Mouse (Mus musculus): ENCODE measurements around the gene Chst2. TPM values are rescaled to one million over a fixed set of nuclear protein-coding genes. Genes with fewer than 3 reads are reported as not detected.

Gene Chst2
- total and polyA plus RNA-seq, 3 experiments = not detected

DNA sequence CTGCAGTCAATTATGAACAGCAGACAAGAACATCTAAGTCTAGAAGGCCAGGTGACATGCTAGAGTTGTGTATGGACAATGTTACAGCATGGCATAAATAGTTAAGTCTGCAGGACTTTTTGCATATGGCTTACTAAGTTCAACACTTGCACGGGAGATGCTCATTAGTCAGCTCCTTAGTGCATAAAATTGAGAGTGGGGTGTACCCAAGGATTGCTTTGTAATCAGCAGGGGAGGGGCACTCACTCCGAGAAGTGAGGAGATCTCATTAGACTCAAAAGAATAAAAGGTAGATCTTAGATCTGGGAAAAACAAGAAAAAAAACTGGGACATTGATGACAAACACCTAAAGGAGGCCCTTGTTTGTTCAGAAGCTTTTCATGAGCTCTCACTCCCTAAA is 54.6 kb downstream of the Chst2 start:
- Histone ChIP-seq H3K79me2 (ENCODE audit: control insufficient read depth, insufficient read depth, low read length, poor library complexity) (no peaks in the 10 kb centered on the region), H3K36me3 (ENCODE audit: control insufficient read depth in 1 of 2, insufficient read depth in 2 of 2, low read length in 2 of 2) (no peaks in the 10 kb centered on the region; a peak in 1 of 4 replicates), H3K4me1 (ENCODE audit: control insufficient read depth in 1 of 2, insufficient read depth in 2 of 2, low read length in 2 of 2) (no peaks in the 10 kb centered on the region), H3K9me3 (replicated peaks; ENCODE audit: insufficient read depth, low read length) (no peaks in the 10 kb centered on the region), H3K4me3 (ENCODE audit: control insufficient read depth in 1 of 2, insufficient read depth in 1 of 2, low read depth in 2 of 2, low read length in 2 of 2) (no peak overlapping the region), H3K27ac (ENCODE audit: control insufficient read depth, low read depth, low read length) (no peak overlapping the region), H3K9ac (ENCODE audit: control insufficient read depth, low read depth, low read length, poor library complexity, severe bottlenecking) (no peak overlapping the region), H3K27me3 (ENCODE audit: control insufficient read depth in 1 of 2, insufficient read depth in 2 of 2, low read length in 2 of 2) (no peaks in the 10 kb centered on the region)
- no peak for DNase-seq (ENCODE audit: low read depth, low spot score)
- TF ChIP-seq ZNF384 (IDR thresholded peaks at IDR 0.05; ENCODE audit: low read depth, low read length) = no peak
- TF ChIP-seq HCFC1 (IDR thresholded peaks at IDR 0.05; ENCODE audit: low read depth, low read length) = no peak
- TF ChIP-seq CHD1 (IDR thresholded peaks at IDR 0.05; ENCODE audit: low read depth, low read length) = no peak
- no peak for TF ChIP-seq TBP (IDR thresholded peaks at IDR 0.05; ENCODE audit: low read depth, low read length)
- no peak for TF ChIP-seq GATA1 (IDR thresholded peaks at IDR 0.05; ENCODE audit: low read depth, low read length)
- no peak for TF ChIP-seq MEF2A (IDR thresholded peaks at IDR 0.05; ENCODE audit: extremely low read depth, insufficient replicate concordance, low read depth, low read length, poor library complexity, severe bottlenecking)
- TF ChIP-seq POLR2AphosphoS5 (IDR thresholded peaks at IDR 0.05; ENCODE audit: borderline replicate concordance, low read depth, low read length) = no peak
- TF ChIP-seq ZMIZ1 (IDR thresholded peaks at IDR 0.05; ENCODE audit: low read depth, low read length) = no peak
- TF ChIP-seq TAL1 (IDR thresholded peaks at IDR 0.05; ENCODE audit: low read length) = no peak
- no peak for TF ChIP-seq MYC (IDR thresholded peaks at IDR 0.05; ENCODE audit: low read depth, low read length)
- TF ChIP-seq CTCF (IDR thresholded peaks at IDR 0.05 in 2 of 3, conservative IDR thresholded peaks at IDR 0.05 in 1 of 3; ENCODE audit: control insufficient read depth in 1 of 3, insufficient read depth in 1 of 3, low read depth in 2 of 3, low read length in 3 of 3, poor library complexity in 1 of 3, severe bottlenecking in 1 of 3) = no peak
- no peak for TF ChIP-seq MYB (IDR thresholded peaks at IDR 0.05; ENCODE audit: low read depth, low read length)
- no peak for TF ChIP-seq NELFE (IDR thresholded peaks at IDR 0.05; ENCODE audit: low read depth, low read length)
- TF ChIP-seq GABPA (IDR thresholded peaks at IDR 0.05; ENCODE audit: low read depth, low read length) = no peak
- no peak for TF ChIP-seq ZKSCAN1 (IDR thresholded peaks at IDR 0.05; ENCODE audit: low read depth, low read length)
- TF ChIP-seq SIN3A (IDR thresholded peaks at IDR 0.05; ENCODE audit: low read length) = no peak

DNA sequence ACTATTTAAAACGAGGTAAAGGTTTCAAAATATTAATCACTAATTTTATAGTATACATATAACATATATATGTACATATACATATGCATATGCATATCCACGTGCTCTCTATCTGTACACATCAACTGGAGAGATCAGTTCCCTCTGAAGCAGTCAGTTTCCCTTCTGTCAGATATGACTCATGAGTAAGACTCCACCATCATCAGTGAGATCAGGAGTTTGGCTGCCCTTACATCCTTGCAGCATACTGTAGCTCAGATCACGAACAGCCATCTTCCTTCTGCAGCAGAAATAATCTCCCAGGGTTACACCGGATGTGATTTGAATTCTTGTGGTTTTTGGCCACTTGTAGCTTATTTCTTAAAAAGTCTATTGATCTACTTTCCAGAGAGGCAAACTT is 56.0 kb downstream of the Chst2 start:
- Histone ChIP-seq H3K9me3 (replicated peaks; ENCODE audit: insufficient read depth, low read length) (no peaks in the 10 kb centered on the region), H3K9ac (ENCODE audit: control insufficient read depth, low read depth, low read length, poor library complexity, severe bottlenecking) (no peak overlapping the region), H3K36me3 (ENCODE audit: control insufficient read depth in 1 of 2, insufficient read depth in 2 of 2, low read length in 2 of 2) (no peaks in the 10 kb centered on the region; a peak in 1 of 4 replicates), H3K27ac (ENCODE audit: control insufficient read depth, low read depth, low read length) (no peak overlapping the region), H3K4me1 (ENCODE audit: control insufficient read depth in 1 of 2, insufficient read depth in 2 of 2, low read length in 2 of 2) (no peaks in the 10 kb centered on the region), H3K4me3 (ENCODE audit: control insufficient read depth in 1 of 2, insufficient read depth in 1 of 2, low read depth in 2 of 2, low read length in 2 of 2) (no peak overlapping the region), H3K79me2 (ENCODE audit: control insufficient read depth, insufficient read depth, low read length, poor library complexity) (no peaks in the 10 kb centered on the region), H3K27me3 (ENCODE audit: control insufficient read depth in 1 of 2, insufficient read depth in 2 of 2, low read length in 2 of 2) (no peaks in the 10 kb centered on the region)
- peak; percentile 33 for DNase-seq (ENCODE audit: low read depth, low spot score)
- TF ChIP-seq NELFE (IDR thresholded peaks at IDR 0.05; ENCODE audit: low read depth, low read length) (no peak), TBP (IDR thresholded peaks at IDR 0.05; ENCODE audit: low read depth, low read length) (no peak), MYB (IDR thresholded peaks at IDR 0.05; ENCODE audit: low read depth, low read length) (no peak), MYC (IDR thresholded peaks at IDR 0.05; ENCODE audit: low read depth, low read length) (no peak), USF1 (IDR thresholded peaks at IDR 0.05; ENCODE audit: low read depth, low read length) (no peak), SMC3 (IDR thresholded peaks at IDR 0.05; ENCODE audit: low read depth, low read length) (no peak), NRF1 (IDR thresholded peaks at IDR 0.05; ENCODE audit: insufficient read depth, low read depth, low read length, poor library complexity, severe bottlenecking) (no peak)

Other genes starting within 250 kb of the Chst2 start
- gene U2surp, start 105.3 kb upstream of the Chst2 start, total RNA-seq (2012; rRNA removed) = 69.0 and 70.8 TPM in 2 replicates
- gene U2surp, start 105.3 kb upstream of the Chst2 start, polyA plus RNA-seq (2012; ENCODE audit: insufficient read depth in 1 of 2, insufficient read length in 2 of 2, low read depth in 1 of 2, low replicate concordance in 2 of 2, missing spikeins in 1 of 2) = 100 to 1,000 TPM in 1 of 2 experiments, 10 to 100 TPM in 1; 72.1 to 244 TPM
- gene Paqr9, start 152.9 kb upstream of the Chst2 start, total RNA-seq (2012; rRNA removed) = 13.4 and 18.0 TPM in 2 replicates
- 10 to 100 TPM; 24.8 to 46.0 TPM for gene Paqr9, start 152.9 kb upstream of the Chst2 start, polyA plus RNA-seq (2012; ENCODE audit: insufficient read depth in 1 of 2, insufficient read length in 2 of 2, low read depth in 1 of 2, low replicate concordance in 2 of 2, missing spikeins in 1 of 2)
- not detected in 2 replicates for gene Pcolce2, start 230.9 kb upstream of the Chst2 start, total RNA-seq (2012; rRNA removed)
- not detected for gene Pcolce2, start 230.9 kb upstream of the Chst2 start, polyA plus RNA-seq (2012; ENCODE audit: insufficient read depth in 1 of 2, insufficient read length in 2 of 2, low read depth in 1 of 2, low replicate concordance in 2 of 2, missing spikeins in 1 of 2)